Mouse (Mus musculus): Measurements from ENCODE around the gene Arhgap24.
A peak's percentile ranks its signal among the peaks of the same experiment; 100 is the strongest.

The Arhgap24 gene

GRCm38 (mm10) chr5:102875628-102876027 is 394.4 kb downstream of the Arhgap24 start:
- peak in 1 of 2 experiments; percentile 45 for DNase-seq (ENCODE audit: low spot score in 2 of 2)

GRCm38 (mm10) chr5:102888482-102889162 is 407.4 kb downstream of the Arhgap24 start:
- DNase-seq (ENCODE audit: low spot score in 2 of 2) = no peak

- no peak for DNase-seq (ENCODE audit: low spot score in 2 of 2)
Measured at GRCm38 (mm10) chr5:102889163-102889488, 407.9 kb downstream of the Arhgap24 start.

GRCm38 (mm10) chr5:102892226-102892625 is 411.0 kb downstream of the Arhgap24 start:
- no peak for DNase-seq (ENCODE audit: low spot score in 2 of 2)

- DNase-seq (ENCODE audit: low spot score in 2 of 2) = no peak
Measured at GRCm38 (mm10) chr5:102898301-102898700, 417.1 kb downstream of the Arhgap24 start.

- no peak for DNase-seq (ENCODE audit: low spot score in 2 of 2)
Measured at GRCm38 (mm10) chr5:102899680-102900215, 418.6 kb downstream of the Arhgap24 start.

GRCm38 (mm10) chr5:102901176-102901575 is 420.0 kb downstream of the Arhgap24 start:
- DNase-seq (ENCODE audit: low spot score in 2 of 2) = no peak

GRCm38 (mm10) chr5:102903487-102903886 is 422.3 kb downstream of the Arhgap24 start:
- no peak for DNase-seq (ENCODE audit: low spot score in 2 of 2)

- DNase-seq (ENCODE audit: low spot score in 2 of 2) = no peak
Measured at GRCm38 (mm10) chr5:102904066-102904465, 422.9 kb downstream of the Arhgap24 start.

- DNase-seq (ENCODE audit: low spot score in 2 of 2) = no peak
Measured at GRCm38 (mm10) chr5:102905441-102906211, 424.4 kb downstream of the Arhgap24 start.

- no peak for DNase-seq (ENCODE audit: low spot score in 2 of 2)
Measured at GRCm38 (mm10) chr5:102920199-102920598, 439.0 kb downstream of the Arhgap24 start.

- DNase-seq (ENCODE audit: low spot score in 2 of 2) = no peak
Measured at GRCm38 (mm10) chr5:102926786-102927185, 445.6 kb downstream of the Arhgap24 start.

GRCm38 (mm10) chr5:102930161-102930560 is 449.0 kb downstream of the Arhgap24 start:
- no peak for DNase-seq (ENCODE audit: low spot score in 2 of 2)

GRCm38 (mm10) chr5:102943864-102944630 is 462.9 kb downstream of the Arhgap24 start:
- DNase-seq (ENCODE audit: low spot score in 2 of 2) = peak in 1 of 2 experiments; percentile 28

- DNase-seq (ENCODE audit: low spot score in 2 of 2) = no peak
Measured at GRCm38 (mm10) chr5:102946625-102947024, 465.4 kb downstream of the Arhgap24 start.

- DNase-seq (ENCODE audit: low spot score in 2 of 2) = peak in 1 of 2 experiments; percentile 53
Measured at GRCm38 (mm10) chr5:102947061-102947711, 466.0 kb downstream of the Arhgap24 start.

All from spleen, postnatal 4 days (tissue).